Mouse (Mus musculus) stomach, embryonic 14.5 days (tissue): ENCODE data around the gene Agmo. TPM values are rescaled to one million over a fixed set of nuclear protein-coding genes. Genes with fewer than 3 reads are reported as not detected.

ENCODE experiments used
- ATAC-seq: fragments of 200-750 bp; cut with Nextera tagmentation; 2 replicates; pipeline ENCODE4 v1.8.0; 2017; ENCODE audit warnings: low read depth, moderate TSS enrichment; ENCODE audit not compliant: insufficient number of reproducible peaks, insufficient read depth, low FRiP score
- H3K27ac ChIP-seq: fragments of 300-500 bp; sonication (generic); 2 replicates; pipeline ENCODE4 v1.5.1; 2014; ENCODE audit warnings: mild to moderate bottlenecking, low read length, moderate library complexity, mixed read lengths
- H3K27me3 ChIP-seq: fragments of 300-500 bp; sonication (generic); 2 replicates; pipeline ENCODE4 v1.6.1; 2014; ENCODE audit warnings: low read length, control low read depth, mixed read lengths; ENCODE audit not compliant: control insufficient read depth, insufficient read depth
- H3K36me3 ChIP-seq: fragments of 300-500 bp; sonication (generic); 2 replicates; pipeline ENCODE4 v1.6.1; 2014; ENCODE audit warnings: mild to moderate bottlenecking, control low read depth, low read length, moderate library complexity, mixed read lengths; ENCODE audit not compliant: control insufficient read depth, insufficient read depth
- H3K4me1 ChIP-seq: fragments of 300-500 bp; sonication (generic); 2 replicates; pipeline ENCODE4 v1.6.1; 2014; ENCODE audit warnings: low read length, control low read depth, mixed read lengths; ENCODE audit not compliant: control insufficient read depth, insufficient read depth
- H3K4me2 ChIP-seq: fragments of 300-500 bp; sonication (generic); replicated peaks from 2 replicates; pipeline ENCODE4 v1.6.1; 2014; ENCODE audit warnings: low read depth, low read length, control low read depth
- H3K4me3 ChIP-seq: fragments of 300-500 bp; sonication (generic); 2 replicates; pipeline ENCODE4 v1.5.1; 2014; ENCODE audit warnings: low read depth, low read length, control low read depth
- H3K9ac ChIP-seq: fragments of 300-500 bp; sonication (generic); replicated peaks from 2 replicates; pipeline ENCODE4 v1.6.1; 2014; ENCODE audit warnings: low read depth, mild to moderate bottlenecking, control low read depth, low read length, moderate library complexity, mixed read lengths
- H3K9me3 ChIP-seq: fragments of 300-500 bp; sonication (generic); 2 replicates; pipeline ENCODE4 v1.6.1; 2016; ENCODE audit warnings: low read depth, low read length, control low read depth; ENCODE audit not compliant: control insufficient read depth
- WGBS: fragments of 180-500 bp; shearing (Covaris S2); extraction: QIAGEN DNeasy Blood & Tissue Kit; methylation state at CpG from one replicate; pipeline ENCODE4 v1.1.7; 2014; 5-methylcytosine and 5-hydroxymethylcytosine counted together
- polyA plus RNA-seq: library from polyadenylated mRNA; unstranded; fragments of >200 nt; fragmentation: Nextera tagmentation; extraction: Ambion mirVana; gene quantifications from 2 replicates; pipeline ENCODE4 v1.2.1, GENCODE M21; 2014

Agmo gene
- polyA plus RNA-seq, 1 experiment from 2014 or later: 0.85 TPM

DNA sequence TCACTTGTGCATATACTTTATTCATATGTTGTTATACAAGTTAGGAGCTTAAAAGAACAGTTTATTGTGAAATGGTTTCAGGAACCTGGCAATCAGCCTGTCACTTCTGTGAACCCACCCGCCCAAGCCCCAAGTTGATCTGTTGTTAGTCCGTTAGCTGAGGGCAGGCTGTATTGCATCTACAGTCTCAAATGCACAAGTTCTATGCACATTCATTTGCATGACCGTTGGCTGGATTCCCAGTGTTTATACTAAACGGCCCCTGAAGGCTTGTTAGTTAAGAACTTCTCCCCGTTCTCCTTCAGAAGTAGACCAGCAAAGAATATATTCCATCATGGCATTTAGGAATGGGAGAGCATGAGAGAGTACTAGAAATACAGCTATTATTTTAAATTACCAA, 102.8 kb downstream of the Agmo start:
- Histone ChIP-seq H3K9me3 (no peaks in the 10 kb centered on the region), H3K27me3 (no peaks in the 10 kb centered on the region), H3K4me3 (no peak overlapping the region), H3K4me2 (no peak overlapping the region), H3K27ac (no peak overlapping the region), H3K4me1 (no peaks in the 10 kb centered on the region), H3K9ac (no peak overlapping the region), H3K36me3 (no peaks in the 10 kb centered on the region)
- ATAC-seq: no peak
- 50% methylated on average over 5 of the region's 5 CpGs for WGBS

- Histone ChIP-seq H3K9me3 (no peaks in the 10 kb centered on the region), H3K27ac (no peak overlapping the region), H3K4me2 (no peak overlapping the region), H3K27me3 (no peaks in the 10 kb centered on the region), H3K4me1 (no peaks in the 10 kb centered on the region), H3K9ac (no peak overlapping the region), H3K36me3 (no peaks in the 10 kb centered on the region), H3K4me3 (no peak overlapping the region)
- WGBS: 55% methylated on average over 5 of the region's 5 CpGs
- no peak for ATAC-seq
Measured at GRCm38 (mm10) chr12:37345696-37346095, 104.3 kb downstream of the Agmo start.

DNA sequence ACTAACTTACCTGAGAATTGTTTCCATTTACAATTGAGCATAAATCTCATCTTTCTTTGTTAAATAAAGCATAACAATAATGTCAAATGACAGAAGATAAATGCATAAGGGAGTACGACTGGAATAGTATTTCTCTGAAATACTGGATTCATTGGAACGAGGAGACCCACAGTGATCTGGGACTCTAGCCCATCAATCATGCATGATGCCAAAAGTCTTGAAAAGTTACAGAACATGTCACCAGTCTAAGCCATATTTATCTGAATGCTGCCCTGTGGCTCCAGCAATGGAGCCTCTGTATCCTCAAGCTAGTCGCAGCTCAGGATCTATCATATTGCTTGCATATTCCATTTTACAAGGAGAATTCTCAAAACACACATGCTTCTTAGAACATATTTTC, 150.9 kb downstream of the Agmo start:
- no peak overlapping the region for H3K4me2 ChIP-seq
- no peak overlapping the region for H3K27ac ChIP-seq
- H3K4me3 ChIP-seq: no peak overlapping the region
- no peaks in the 10 kb centered on the region for H3K27me3 ChIP-seq
- ATAC-seq: no peak
- H3K9me3 ChIP-seq: no peaks in the 10 kb centered on the region
- H3K4me1 ChIP-seq: no peaks in the 10 kb centered on the region
- H3K9ac ChIP-seq: no peak overlapping the region
- no peaks in the 10 kb centered on the region for H3K36me3 ChIP-seq
- WGBS: 57% methylated on average over 3 of the region's 3 CpGs

GRCm38 (mm10) chr12:37402541-37402940, 161.1 kb downstream of the Agmo start:
- 90% methylated on average over 6 of the region's 6 CpGs for WGBS
- H3K27me3 ChIP-seq: no peaks in the 10 kb centered on the region
- ATAC-seq: no peak
- no peak overlapping the region for H3K9ac ChIP-seq
- no peak overlapping the region for H3K4me3 ChIP-seq
- H3K27ac ChIP-seq: no peak overlapping the region
- no peaks in the 10 kb centered on the region for H3K4me1 ChIP-seq
- no peaks in the 10 kb centered on the region for H3K9me3 ChIP-seq
- H3K4me2 ChIP-seq: no peak overlapping the region
- H3K36me3 ChIP-seq: no peaks in the 10 kb centered on the region

- Histone ChIP-seq H3K9ac (no peak overlapping the region), H3K4me3 (no peak overlapping the region), H3K27me3 (no peaks in the 10 kb centered on the region), H3K4me2 (no peak overlapping the region), H3K9me3 (no peaks in the 10 kb centered on the region), H3K4me1 (no peaks in the 10 kb centered on the region), H3K36me3 (no peaks in the 10 kb centered on the region), H3K27ac (no peak overlapping the region)
- WGBS: 59% methylated on average over 5 of the region's 5 CpGs
- ATAC-seq: no peak
Measured at GRCm38 (mm10) chr12:37426350-37426749, 184.9 kb downstream of the Agmo start.

- no peak for ATAC-seq
- no peak overlapping the region for H3K27ac ChIP-seq
- no peak overlapping the region for H3K9ac ChIP-seq
- no peaks in the 10 kb centered on the region for H3K4me1 ChIP-seq
- H3K36me3 ChIP-seq: no peaks in the 10 kb centered on the region
- H3K9me3 ChIP-seq: no peaks in the 10 kb centered on the region
- H3K27me3 ChIP-seq: no peaks in the 10 kb centered on the region
- no peak overlapping the region for H3K4me3 ChIP-seq
- WGBS: 84% methylated on average over 5 of the region's 5 CpGs
- no peak overlapping the region for H3K4me2 ChIP-seq
Measured at GRCm38 (mm10) chr12:37426750-37427149, 185.3 kb downstream of the Agmo start.

DNA sequence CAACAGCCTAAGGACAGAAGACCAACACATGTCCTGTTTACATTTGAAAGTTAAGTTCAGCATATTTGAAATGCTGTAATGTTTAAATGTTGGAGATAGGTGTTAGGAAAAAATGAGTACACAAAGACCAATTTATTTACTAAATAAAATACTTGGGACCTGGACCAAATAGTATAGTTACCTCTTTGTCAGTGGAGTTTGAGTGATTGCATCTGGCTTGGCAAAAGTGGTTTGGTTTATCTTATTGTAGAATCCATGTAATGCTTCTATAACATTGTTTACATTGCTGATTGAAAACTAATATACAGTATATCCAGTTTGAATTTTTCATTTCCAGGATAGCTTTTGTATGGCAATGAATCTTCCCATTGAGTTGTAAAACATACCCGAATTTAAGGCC, 193.0 kb downstream of the Agmo start:
- H3K27ac ChIP-seq: no peak overlapping the region
- no peaks in the 10 kb centered on the region for H3K4me1 ChIP-seq

GRCm38 (mm10) chr12:37442486-37443013, 201.1 kb downstream of the Agmo start:
- Histone ChIP-seq H3K27me3 (no peaks in the 10 kb centered on the region), H3K9ac (no peak overlapping the region), H3K9me3 (no peaks in the 10 kb centered on the region), H3K4me3 (no peak overlapping the region), H3K4me1 (no peaks in the 10 kb centered on the region), H3K27ac (no peak overlapping the region), H3K36me3 (no peaks in the 10 kb centered on the region), H3K4me2 (no peak overlapping the region)
- WGBS: 86% methylated on average over 3 of the region's 3 CpGs
- no peak for ATAC-seq

More for the DNA sequence above, 193.0 kb downstream of the Agmo start:
- Histone ChIP-seq H3K27me3 (no peaks in the 10 kb centered on the region), H3K9ac (no peak overlapping the region), H3K36me3 (no peaks in the 10 kb centered on the region), H3K4me3 (no peak overlapping the region), H3K9me3 (no peaks in the 10 kb centered on the region), H3K4me2 (no peak overlapping the region)
- no peak for ATAC-seq
- 28% methylated on average over 1 of the region's 1 CpGs for WGBS

DNA sequence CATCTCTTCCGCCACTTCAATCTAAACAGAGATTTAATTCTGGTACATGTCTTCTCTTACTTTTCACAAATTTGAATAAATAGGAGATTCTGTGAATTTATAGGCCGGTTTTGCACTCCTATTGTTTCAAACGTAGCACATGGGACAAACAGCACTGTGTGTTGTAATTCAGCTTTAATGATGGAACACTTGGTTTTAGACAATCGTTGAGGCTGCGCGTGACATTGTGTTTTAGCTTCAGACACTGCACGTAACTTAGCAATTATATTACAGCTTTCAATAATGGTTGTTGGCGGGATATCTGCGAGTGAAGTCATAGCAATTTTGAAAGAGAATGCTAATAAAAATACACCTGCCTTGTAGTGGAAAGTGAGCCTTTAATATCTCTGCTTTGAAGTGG, 203.8 kb downstream of the Agmo start:
- H3K9me3 ChIP-seq: no peaks in the 10 kb centered on the region
- H3K9ac ChIP-seq: no peak overlapping the region
- no peak overlapping the region for H3K27ac ChIP-seq
- no peak for ATAC-seq
- no peaks in the 10 kb centered on the region for H3K36me3 ChIP-seq
- no peak overlapping the region for H3K4me3 ChIP-seq
- no peaks in the 10 kb centered on the region for H3K4me1 ChIP-seq
- H3K4me2 ChIP-seq: no peak overlapping the region
- no peaks in the 10 kb centered on the region for H3K27me3 ChIP-seq
- WGBS: 90% methylated on average over 9 of the region's 9 CpGs
